Mouse (Mus musculus) urinary bladder, adult 18-20 months (tissue): Measurements from ENCODE around the gene Col4a6.

ENCODE experiments used
- DNase-seq, 2 experiments: peaks; one replicate each; pipeline ENCODE4 v3.0.0; 2022; ENCODE audit warnings: low spot score in 2 of 2, mixed read lengths in 2 of 2

Col4a6 gene

DNA sequence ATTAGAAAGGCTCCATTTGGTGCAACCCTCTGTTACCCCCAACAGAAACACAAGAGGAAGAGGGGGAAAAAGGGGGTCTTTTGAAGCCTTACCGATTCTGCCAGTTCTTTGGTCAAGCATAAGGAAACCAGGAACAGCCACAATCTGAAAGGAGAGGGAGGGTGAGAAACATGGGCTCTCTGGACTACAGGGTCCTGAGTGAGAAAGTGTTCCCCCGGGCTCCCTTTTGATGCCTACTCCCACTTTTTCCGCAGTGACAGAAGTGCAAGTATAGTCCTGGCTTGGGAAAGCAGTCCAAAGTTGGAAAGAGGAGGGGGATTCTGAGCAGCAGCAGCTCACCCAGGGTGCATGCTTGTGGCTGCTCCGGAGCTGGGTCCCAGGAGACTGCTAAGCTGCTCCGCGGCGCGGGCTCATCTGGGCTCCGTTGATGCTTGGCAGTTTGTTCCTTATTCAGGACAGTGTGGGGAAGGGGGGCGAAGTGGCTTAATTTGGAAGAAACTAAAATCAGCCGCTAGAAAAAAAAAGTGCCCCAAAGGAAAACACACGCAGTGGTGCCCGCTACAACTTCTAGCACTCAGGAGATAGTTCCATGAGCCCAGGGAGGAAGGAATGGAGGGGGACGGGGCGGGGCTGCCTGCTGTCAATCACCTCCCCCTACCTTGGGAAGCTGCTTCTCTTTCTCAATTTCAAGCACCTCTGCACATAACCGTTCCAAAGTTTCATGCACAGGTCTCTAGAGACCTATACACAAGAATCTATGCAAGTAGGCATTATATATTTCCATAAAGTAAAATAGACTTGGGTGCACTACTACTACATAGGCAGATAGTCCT is at the start of gene Col4a6:
Gene Col4a6 (minus strand): TSS at position 607 of the 833 bp plus-strand sequence.
- peak in 1 of 2 experiments; percentile 26 for DNase-seq

- no peak for DNase-seq
Observed at GRCm38 (mm10) chrX:141503125-141503524, 29.2 kb upstream of the Col4a6 start.

DNA sequence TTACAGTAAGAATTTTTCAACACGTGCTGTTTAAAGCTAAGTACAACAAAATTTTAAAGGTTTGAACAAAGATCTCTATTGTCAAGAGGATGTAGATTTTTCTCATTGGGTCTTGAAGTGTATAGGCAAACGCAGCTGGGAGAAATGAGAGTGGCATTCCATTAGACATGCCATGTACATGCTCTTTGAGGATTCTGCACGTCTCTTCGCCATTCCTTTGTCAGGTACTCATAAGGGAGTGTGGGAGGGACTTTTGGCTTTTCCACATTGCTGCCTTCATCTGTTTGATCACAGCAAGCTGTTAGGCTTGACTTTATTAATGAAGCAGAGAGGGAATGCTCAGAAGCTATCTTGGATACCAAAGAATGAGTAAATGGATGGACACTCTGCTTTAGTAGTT is 20.7 kb upstream of the Col4a6 start:
- no peak for DNase-seq

DNA sequence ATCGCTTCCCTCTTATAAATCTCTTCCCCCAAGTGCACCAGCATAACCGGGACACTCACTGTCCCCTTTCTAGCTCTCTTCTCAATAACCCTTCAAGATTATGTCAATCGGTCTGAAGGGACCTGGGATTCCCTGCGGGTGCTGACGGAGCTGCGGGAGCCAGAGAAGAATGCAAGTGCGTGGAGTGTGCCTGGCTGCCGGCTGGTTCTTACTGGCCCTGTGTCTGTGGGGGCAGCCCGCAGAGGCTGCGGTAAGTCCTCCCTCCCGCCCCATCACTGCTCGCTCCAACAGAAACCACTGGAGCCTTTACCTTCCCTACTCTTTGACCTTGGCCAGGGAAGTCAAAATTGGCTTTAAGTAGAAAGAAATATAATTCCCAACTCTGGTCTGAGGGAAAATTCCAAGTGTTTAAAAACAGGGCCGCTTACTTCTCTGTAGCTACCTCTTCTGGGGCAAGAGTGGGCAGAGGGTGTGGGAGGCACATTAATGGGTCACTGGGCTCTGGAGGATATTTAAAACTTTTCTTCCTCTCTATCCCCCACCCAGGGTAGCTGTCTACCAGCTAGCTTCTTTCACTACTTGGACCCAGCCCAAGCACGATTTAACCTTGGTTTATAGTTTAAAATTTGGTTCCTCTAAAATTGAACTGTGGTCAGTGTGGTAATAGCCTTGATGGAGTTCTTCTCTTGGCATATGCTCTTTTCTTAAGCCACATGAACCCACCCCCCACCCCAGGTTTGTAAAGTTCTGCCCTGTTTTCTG is 1.9 kb upstream of the Col4a6 start:
- peak in 1 of 2 experiments; percentile 9 for DNase-seq

DNA sequence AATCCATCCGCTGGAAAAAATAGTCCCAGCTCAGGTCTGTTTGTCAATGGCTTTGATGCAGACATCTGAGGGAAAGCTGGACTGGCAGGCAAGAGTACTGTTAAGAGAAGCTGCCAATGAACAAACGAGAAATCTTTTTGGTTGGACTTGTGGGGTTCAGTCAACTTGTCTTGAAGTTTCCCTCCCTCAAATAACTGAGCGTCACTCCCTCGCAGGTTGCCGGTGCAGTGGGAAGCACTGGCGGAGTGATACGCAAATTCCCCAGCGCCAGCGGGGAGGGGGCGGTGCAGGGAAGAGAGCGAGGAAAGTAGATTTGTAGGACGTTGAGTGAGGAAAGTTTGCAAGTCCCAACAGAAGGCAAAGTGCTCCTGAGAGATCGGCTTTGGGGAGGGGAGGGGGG is 1.2 kb upstream of the Col4a6 start, which contains the start of gene Col4a5:
Gene Col4a5 (plus strand): TSS at position 276 of the 400 bp plus-strand sequence.
- DNase-seq, result peak; percentile 42 to 71

- DNase-seq, result no peak
Observed at GRCm38 (mm10) chrX:141447936-141448335, 25.9 kb downstream of the Col4a6 start.

GRCm38 (mm10) chrX:141439423-141439822 is 34.5 kb downstream of the Col4a6 start:
- DNase-seq, result peak in 1 of 2 experiments; percentile 16

- DNase-seq, result no peak
Observed at GRCm38 (mm10) chrX:141436780-141437179, 37.1 kb downstream of the Col4a6 start.

DNA sequence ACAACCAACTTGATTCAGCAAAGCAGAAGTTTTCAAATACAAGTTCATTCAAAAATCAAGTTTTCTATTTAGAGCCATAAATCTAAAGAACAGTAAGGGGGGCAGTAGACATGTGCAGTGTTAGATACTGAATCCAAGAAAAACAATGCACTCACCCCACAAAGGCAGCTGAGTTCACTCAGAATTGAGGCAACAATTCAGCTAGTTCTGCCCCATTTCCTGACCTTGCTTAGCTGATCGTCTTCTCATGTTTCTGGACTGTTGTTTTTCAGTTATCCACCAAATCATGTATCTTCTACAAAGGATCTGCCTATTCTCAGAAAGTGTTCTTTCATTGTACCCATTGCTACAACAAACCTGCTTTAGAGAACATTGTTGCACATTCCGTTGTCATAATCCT is 58.6 kb downstream of the Col4a6 start:
- no peak for DNase-seq

GRCm38 (mm10) chrX:141396243-141396642 is 77.6 kb downstream of the Col4a6 start:
- no peak for DNase-seq

DNA sequence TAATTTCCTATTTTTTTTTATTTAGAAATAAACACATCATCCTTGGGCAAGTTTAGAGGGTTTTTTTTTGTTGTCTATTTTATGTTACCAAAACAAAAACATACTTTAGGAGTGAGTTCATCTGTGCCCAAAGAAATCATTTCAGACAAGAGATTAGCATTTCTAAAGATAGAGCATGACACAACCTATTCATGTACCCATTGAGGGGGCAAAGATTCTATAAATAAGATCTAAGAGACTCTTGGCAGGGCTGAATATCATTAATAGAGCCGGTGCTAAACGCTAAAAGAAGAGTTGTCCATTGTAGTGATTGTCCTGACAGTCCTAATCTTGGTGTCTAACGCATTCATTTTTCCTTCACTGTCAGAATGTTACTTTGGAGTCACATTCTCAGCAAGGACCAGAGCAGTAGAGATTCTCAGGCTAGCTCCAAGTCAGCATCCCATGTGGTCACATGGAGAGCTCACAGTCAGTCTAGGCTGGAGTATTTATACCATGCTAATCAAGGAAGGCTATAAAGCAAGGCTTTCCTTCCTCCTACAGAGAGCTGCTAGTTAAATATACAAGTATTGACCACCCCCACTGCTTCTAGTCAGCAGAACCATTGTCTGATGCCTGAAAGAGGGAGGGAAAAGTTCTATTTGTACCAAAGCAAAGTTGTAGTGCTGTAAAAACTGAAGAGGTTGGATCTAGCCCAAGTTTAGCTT is 88.3 kb downstream of the Col4a6 start:
- DNase-seq, result no peak

DNA sequence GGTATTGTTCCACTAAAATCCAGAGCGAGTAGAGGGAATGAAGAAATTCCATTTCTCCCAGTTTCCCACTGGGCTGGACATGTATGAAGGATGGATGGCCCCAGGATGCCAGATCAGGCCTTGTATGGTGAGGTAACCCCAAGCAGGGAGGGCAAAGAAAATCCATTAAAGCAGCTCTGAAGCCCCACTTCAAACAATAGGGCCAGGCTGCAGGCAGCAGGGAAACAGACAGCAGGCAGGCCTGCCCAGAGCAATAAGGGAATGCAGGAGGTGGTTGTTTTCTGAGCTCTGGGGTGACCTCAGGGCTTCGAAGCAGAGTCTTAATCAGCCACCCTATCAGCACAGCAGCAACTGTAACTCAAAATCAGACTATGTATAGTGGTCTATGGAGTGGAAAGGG is 89.2 kb downstream of the Col4a6 start:
- no peak for DNase-seq

- DNase-seq, result no peak
Observed at GRCm38 (mm10) chrX:141370276-141370675, 103.6 kb downstream of the Col4a6 start.

DNA sequence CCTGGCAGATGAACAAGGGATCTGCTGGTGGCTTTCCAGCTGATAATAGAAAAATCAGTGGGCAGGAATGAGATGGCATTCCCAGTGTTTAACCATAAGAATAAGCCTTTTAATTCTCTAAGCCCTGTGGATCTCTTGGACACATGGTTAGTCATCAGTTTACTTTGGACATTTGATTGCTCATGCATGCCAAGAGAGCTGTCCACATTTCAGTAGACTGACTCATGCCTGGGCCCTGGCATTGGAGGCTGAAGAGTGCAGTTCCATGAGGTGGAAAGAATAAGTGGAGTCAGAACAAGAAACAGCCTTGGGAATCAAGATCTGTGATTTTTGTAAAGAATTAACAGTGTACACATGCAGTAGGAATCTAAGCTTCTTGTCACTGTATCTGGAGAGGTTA is 110.5 kb downstream of the Col4a6 start:
- DNase-seq, result no peak

DNA sequence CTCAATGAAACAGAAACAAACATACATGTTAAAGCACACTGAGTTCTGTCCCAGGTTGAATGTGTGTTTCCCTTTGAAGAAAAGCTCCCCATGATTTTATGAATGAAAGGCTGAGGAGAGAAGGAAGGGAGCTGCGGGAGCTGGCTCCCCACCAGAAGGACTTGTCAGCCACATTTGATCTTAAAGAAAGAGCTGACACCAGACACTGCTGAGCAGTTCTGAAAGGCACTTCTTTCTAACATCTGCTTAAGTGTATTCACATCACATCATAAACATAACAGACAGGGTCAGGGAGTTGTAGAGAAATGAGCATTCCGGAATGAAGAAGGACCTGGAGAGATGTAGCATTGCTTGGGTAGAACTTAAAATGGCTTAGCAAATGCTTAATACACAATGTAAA is 132.5 kb downstream of the Col4a6 start:
- no peak for DNase-seq

GRCm38 (mm10) chrX:141328044-141328443 is 145.8 kb downstream of the Col4a6 start:
- DNase-seq, result no peak

GRCm38 (mm10) chrX:141324201-141324600 is 149.7 kb downstream of the Col4a6 start:
- DNase-seq, result peak in 1 of 2 experiments; percentile 4

DNA sequence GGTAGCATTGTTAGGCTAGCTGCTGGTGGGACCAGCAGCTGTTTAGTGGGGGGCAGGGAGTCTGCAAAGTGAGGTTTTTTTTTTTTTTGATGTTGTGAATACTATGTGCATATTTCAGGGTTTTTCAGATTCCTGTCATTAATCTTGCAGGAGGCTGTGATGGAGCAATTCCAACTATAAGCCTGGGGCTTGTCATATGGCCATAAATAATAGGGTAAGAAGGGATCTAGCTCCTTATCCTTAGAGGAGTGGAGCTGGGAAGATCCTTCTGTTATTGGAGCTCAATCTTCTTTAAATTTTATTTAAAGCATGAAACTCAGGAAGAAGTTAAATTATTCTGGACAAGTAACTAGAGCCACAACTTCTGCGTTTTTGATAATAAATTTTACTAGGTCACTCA is 157.7 kb downstream of the Col4a6 start:
- DNase-seq, result no peak

- DNase-seq, result peak in 1 of 2 experiments; percentile 4
Observed at GRCm38 (mm10) chrX:141315795-141316194, 158.1 kb downstream of the Col4a6 start.

DNA sequence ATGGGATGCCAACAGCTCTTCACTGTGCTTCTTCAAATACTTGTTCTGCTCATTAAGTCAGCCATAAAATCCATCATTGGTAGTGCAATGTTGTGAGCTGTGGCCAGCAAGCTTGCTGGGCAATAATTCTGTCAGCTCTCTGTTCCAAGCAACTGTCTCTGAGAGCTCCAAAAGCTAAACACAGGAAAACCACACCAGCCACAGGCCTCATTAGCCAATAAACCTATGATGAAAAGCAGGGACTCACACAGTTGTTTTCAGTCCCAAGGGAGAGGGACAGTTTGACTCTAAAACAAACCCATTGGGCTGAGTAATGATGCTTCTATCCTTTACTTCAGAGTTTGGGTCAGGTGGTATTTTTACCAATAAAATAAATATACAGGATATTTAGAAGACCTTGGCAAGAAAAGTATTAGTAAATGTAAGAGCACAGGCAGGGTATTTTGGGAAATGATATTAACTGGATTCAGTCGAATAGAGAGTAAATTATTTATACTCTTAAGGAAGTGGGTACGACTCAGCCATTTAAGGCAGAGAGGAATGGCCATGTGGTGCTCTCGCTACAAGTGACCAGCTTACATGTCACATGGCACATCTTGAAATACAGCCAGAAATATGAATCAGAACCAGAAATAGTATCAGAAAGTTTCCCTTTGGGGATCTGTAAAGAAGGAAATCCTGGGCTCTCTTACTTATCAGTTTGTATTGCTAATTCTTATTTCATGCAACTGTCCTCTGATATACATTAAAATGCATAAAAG is 181.0 kb downstream of the Col4a6 start:
- DNase-seq, result peak in 1 of 2 experiments; percentile 12

DNA sequence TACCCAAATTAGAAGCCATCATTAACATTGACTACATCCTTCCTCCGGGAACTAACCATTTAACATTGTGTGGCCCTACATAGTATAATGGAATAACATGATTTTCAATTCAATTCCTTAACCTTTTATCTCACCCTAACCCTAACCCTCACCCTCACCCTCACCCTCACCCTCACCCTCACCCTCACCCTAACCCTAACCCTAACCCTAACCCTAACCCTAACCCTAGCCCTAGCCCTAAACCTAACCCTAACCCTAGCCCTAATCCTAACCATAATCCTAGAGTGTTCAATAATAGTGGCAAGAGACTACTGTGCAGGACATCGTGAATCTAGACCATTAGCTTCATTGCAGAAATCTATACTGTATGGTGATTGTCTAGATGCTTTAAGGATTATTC is 197.5 kb downstream of the Col4a6 start:
- no peak for DNase-seq
